Mouse (Mus musculus) heart, postnatal 0 days (tissue): ENCODE measurements at regions not wholly inside any gene's neighbourhood (a gene's known extent, or its start where the extent isn't known, plus 50 kb on each side); places are given as distances from the start of the nearest gene placed in this dataset.

Experiments used
- ATAC-seq: fragments of 200-750 bp; cut with Nextera tagmentation; 2 replicates; pipeline ENCODE4 v1.8.0; 2017; ENCODE audit warnings: low read depth, moderate number of reproducible peaks, moderate library complexity; ENCODE audit not compliant: insufficient read depth
- DNase-seq: peaks from one replicate; pipeline ENCODE4 v3.0.0-alpha.2; 2016; ENCODE audit warnings: low spot score
- H3K27ac ChIP-seq: fragments of 300-500 bp; sonication (generic); 2 replicates; pipeline ENCODE4 v1.5.1; 2014; ENCODE audit warnings: low read depth, mild to moderate bottlenecking
- H3K27me3 ChIP-seq: fragments of 300-500 bp; sonication (generic); 2 replicates; pipeline ENCODE4 v1.6.1; 2014; ENCODE audit warnings: low read length, mixed read lengths; ENCODE audit not compliant: control insufficient read depth, insufficient read depth
- H3K36me3 ChIP-seq: fragments of 300-500 bp; sonication (generic); replicated peaks from 2 replicates; pipeline ENCODE4 v1.6.1; 2014; ENCODE audit warnings: low read length, mixed read lengths; ENCODE audit not compliant: control insufficient read depth, insufficient read depth
- H3K4me1 ChIP-seq: fragments of 300-500 bp; sonication (generic); 2 replicates; pipeline ENCODE4 v1.6.1; 2014; ENCODE audit warnings: antibody characterized with exemption; ENCODE audit not compliant: control insufficient read depth, insufficient read depth
- H3K4me2 ChIP-seq: fragments of 300-500 bp; sonication (generic); 2 replicates; pipeline ENCODE4 v1.6.1; 2014; ENCODE audit warnings: low read depth, mild to moderate bottlenecking, low read length, moderate library complexity
- H3K4me3 ChIP-seq: fragments of 300-500 bp; sonication (generic); 2 replicates; pipeline ENCODE4 v1.5.1; 2014; ENCODE audit warnings: low read depth, low read length
- H3K9ac ChIP-seq: fragments of 300-500 bp; sonication (generic); replicated peaks from 2 replicates; pipeline ENCODE4 v1.6.1; 2014; ENCODE audit warnings: low read depth, low read length, mixed read lengths
- H3K9me3 ChIP-seq: fragments of 300-500 bp; sonication (generic); replicated peaks from 2 replicates; pipeline ENCODE4 v1.6.1; 2016; ENCODE audit warnings: low read length; ENCODE audit not compliant: control insufficient read depth
- CTCF ChIP-seq: IDR thresholded peaks from 2 replicates; pipeline ENCODE4 v1.5.1; 2016; ENCODE audit warnings: antibody characterized with exemption, control low read depth, low read depth
- EP300 ChIP-seq: IDR thresholded peaks from 2 replicates; pipeline ENCODE4 v1.6.1; 2016; ENCODE audit warnings: antibody characterized with exemption, low read depth
- WGBS: fragments of 180-500 bp; shearing (Covaris S2); extraction: QIAGEN DNeasy Blood & Tissue Kit; methylation state at CpG from one replicate; pipeline ENCODE4 v1.1.7; 2014; 5-methylcytosine and 5-hydroxymethylcytosine counted together

- TF ChIP-seq CTCF (no peak), EP300 (no peak)
- no peaks in the 10 kb centered on the region for H3K9me3 ChIP-seq
- H3K27ac ChIP-seq, result no peak overlapping the region
- H3K27me3 ChIP-seq, result no peaks in the 10 kb centered on the region
- H3K4me2 ChIP-seq, result no peak overlapping the region
- ATAC-seq (no peak), DNase-seq (no peak)
- H3K36me3 ChIP-seq, result no peaks in the 10 kb centered on the region
- H3K4me1 ChIP-seq, result peaks cover 7% of the 10 kb centered on the region
- H3K4me3 ChIP-seq, result no peak overlapping the region
- no peak overlapping the region for H3K9ac ChIP-seq
- 83% methylated on average over 2 of the region's 2 CpGs for WGBS
Observed at GRCm38 (mm10) chr15:63191731-63192130, 653.2 kb downstream of the Gsdmc2 start.

- Histone ChIP-seq H3K4me2 (no peak overlapping the region), H3K4me3 (no peak overlapping the region), H3K4me1 (peaks cover 7% of the 10 kb centered on the region), H3K27ac (no peak overlapping the region), H3K27me3 (no peaks in the 10 kb centered on the region), H3K9me3 (no peaks in the 10 kb centered on the region), H3K36me3 (no peaks in the 10 kb centered on the region), H3K9ac (no peak overlapping the region)
- ATAC-seq, result no peak
- DNase-seq, result no peak
- 32% methylated on average over 2 of the region's 2 CpGs for WGBS
- no peak for TF ChIP-seq CTCF
- TF ChIP-seq EP300, result no peak
Observed at GRCm38 (mm10) chr15:63190086-63190485, 654.9 kb downstream of the Gsdmc2 start.

- ATAC-seq, result no peak
- Histone ChIP-seq H3K9ac (no peak overlapping the region), H3K4me3 (no peak overlapping the region), H3K27me3 (no peaks in the 10 kb centered on the region), H3K4me2 (no peak overlapping the region), H3K27ac (no peak overlapping the region), H3K36me3 (no peaks in the 10 kb centered on the region), H3K4me1 (no peaks in the 10 kb centered on the region), H3K9me3 (no peaks in the 10 kb centered on the region)
- TF ChIP-seq EP300, result no peak
- no peak for TF ChIP-seq CTCF
- DNase-seq, result no peak
Observed at GRCm38 (mm10) chr15:63171003-63171402, 674.0 kb downstream of the Gsdmc2 start.

GRCm38 (mm10) chr15:63170171-63170570 lies 674.8 kb downstream of the Gsdmc2 start:
- no peaks in the 10 kb centered on the region for H3K27me3 ChIP-seq
- no peak overlapping the region for H3K9ac ChIP-seq
- H3K9me3 ChIP-seq, result no peaks in the 10 kb centered on the region
- H3K4me3 ChIP-seq, result no peak overlapping the region
- no peak overlapping the region for H3K27ac ChIP-seq
- 55% methylated on average over 1 of the region's 1 CpGs for WGBS
- no peak for TF ChIP-seq EP300
- no peak for TF ChIP-seq CTCF
- ATAC-seq (no peak), DNase-seq (no peak)
- no peak overlapping the region for H3K4me2 ChIP-seq
- no peaks in the 10 kb centered on the region for H3K36me3 ChIP-seq
- H3K4me1 ChIP-seq, result no peaks in the 10 kb centered on the region

GRCm38 (mm10) chr15:63166411-63166810 lies 678.6 kb downstream of the Gsdmc2 start:
- DNase-seq (no peak), ATAC-seq (no peak)
- Histone ChIP-seq H3K9me3 (no peaks in the 10 kb centered on the region), H3K9ac (no peak overlapping the region), H3K27ac (no peak overlapping the region), H3K4me2 (no peak overlapping the region), H3K4me3 (no peak overlapping the region), H3K36me3 (no peaks in the 10 kb centered on the region), H3K27me3 (no peaks in the 10 kb centered on the region), H3K4me1 (no peaks in the 10 kb centered on the region)
- no peak for TF ChIP-seq EP300
- TF ChIP-seq CTCF, result no peak

GRCm38 (mm10) chr15:63163550-63164279 lies 681.3 kb downstream of the Gsdmc2 start:
- no peaks in the 10 kb centered on the region for H3K9me3 ChIP-seq
- H3K4me2 ChIP-seq, result no peak overlapping the region
- H3K4me3 ChIP-seq, result no peak overlapping the region
- H3K27me3 ChIP-seq, result no peaks in the 10 kb centered on the region
- ATAC-seq (no peak), DNase-seq (no peak)
- TF ChIP-seq CTCF (no peak), EP300 (no peak)
- WGBS, result 42% methylated on average over 6 of the region's 6 CpGs
- no peak overlapping the region for H3K9ac ChIP-seq
- no peaks in the 10 kb centered on the region for H3K4me1 ChIP-seq
- H3K27ac ChIP-seq, result no peak overlapping the region
- H3K36me3 ChIP-seq, result no peaks in the 10 kb centered on the region
